Mouse (Mus musculus): Measurements from ENCODE around the gene Lsm11. TPM values are rescaled to one million over a fixed set of nuclear protein-coding genes. Genes with fewer than 3 reads are reported as not detected.

Lsm11 gene
- polyA plus RNA-seq, 1 experiment from 2014 or later = 15.8 TPM

DNA sequence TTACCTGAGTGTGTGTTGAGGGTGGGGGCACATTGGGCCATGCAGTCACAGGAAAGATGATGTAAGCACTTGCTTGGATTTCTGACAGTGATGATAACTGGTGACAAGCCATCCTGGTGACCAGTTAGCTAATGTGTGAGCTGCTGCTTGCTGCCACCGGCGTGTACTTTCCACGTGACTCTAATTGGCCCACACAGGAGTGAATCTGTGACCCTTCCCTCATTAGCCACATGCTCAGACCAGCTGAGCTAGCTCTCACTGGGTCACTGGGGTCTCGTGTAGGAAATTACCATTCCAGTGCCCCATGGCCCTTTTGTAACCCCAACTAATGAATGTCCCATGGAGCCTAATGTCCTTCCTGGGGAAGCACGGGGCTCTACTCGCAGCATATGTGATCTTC, 19.3 kb downstream of the Lsm11 start:
- peaks cover 18% of the 10 kb centered on the region for H3K36me3 ChIP-seq
- no peak overlapping the region for H3K4me2 ChIP-seq
- no peaks in the 10 kb centered on the region for H3K27me3 ChIP-seq
- H3K4me1 ChIP-seq (replicated peaks) = peaks cover 27% of the 10 kb centered on the region
- no peak overlapping the region for H3K9ac ChIP-seq
- peak overlapping the region; percentile 4; the same call in 1 of the 2 replicates for H3K27ac ChIP-seq
- ATAC-seq (ENCODE audit: low FRiP score) = 0 out of 2 replicates have a peak, but pooled peaks have one; percentile 11
- WGBS = 40% methylated on average over 6 of the region's 6 CpGs
- no peak overlapping the region for H3K4me3 ChIP-seq
- no peaks in the 10 kb centered on the region for H3K9me3 ChIP-seq

DNA sequence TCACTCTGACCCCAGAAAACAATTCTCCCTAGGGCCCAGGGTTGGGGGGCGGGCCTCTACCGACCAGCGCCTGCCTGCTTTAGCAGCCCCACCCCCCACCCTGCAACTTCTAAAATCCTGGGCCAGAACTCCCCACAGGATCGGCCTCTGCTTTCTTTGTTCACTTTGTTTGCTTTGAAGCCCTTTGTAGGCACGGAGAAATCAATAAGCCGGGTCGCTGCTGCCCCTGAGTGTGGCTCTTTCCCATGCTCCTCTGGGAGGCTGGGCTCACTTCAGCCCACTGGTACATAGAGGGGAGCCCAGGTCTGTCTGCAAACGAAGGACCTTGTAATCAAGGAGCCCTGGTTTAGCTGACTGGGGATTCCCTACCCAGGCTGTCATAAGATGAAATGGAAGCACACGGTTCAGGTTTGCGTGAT, 23.2 kb downstream of the Lsm11 start:
- Histone ChIP-seq H3K4me2 (peak overlapping the region; percentile 44), H3K27me3 (no peaks in the 10 kb centered on the region), H3K9me3 (no peaks in the 10 kb centered on the region), H3K36me3 (no peaks in the 10 kb centered on the region), H3K27ac (peak overlapping the region; percentile 83), H3K4me1 (replicated peaks) (peaks cover 27% of the 10 kb centered on the region), H3K9ac (peak overlapping the region; percentile 60), H3K4me3 (no peak overlapping the region)
- ATAC-seq (ENCODE audit: low FRiP score) = peak; percentile 43; the same call in 1 of the 2 replicates
- 4% methylated on average over 10 of the region's 10 CpGs for WGBS

DNA sequence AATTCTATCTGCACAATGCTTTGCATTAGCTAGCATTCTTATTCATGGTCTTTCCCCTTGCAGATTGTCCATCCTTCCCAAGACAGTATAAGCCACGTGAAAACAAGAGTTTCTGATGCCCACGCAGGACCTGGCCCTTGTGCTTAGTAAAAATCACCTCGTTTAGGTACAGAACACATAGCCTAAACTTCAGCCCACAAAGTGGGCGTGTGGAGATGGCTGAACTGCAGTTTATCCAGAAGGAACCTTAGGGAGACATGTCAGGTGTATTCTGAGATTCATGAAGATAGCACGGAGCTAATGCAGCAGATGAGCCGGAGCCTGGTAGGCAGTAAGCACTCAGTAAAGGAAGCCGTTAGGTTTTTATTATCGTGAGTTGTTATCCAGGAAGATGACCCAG, 23.7 kb downstream of the Lsm11 start:
- ATAC-seq (ENCODE audit: low FRiP score) = peak; percentile 8; the same call in 1 of the 2 replicates
- H3K27ac ChIP-seq = peak overlapping the region; percentile 83
- no peaks in the 10 kb centered on the region for H3K36me3 ChIP-seq
- H3K4me3 ChIP-seq = no peak overlapping the region
- H3K9ac ChIP-seq = peak overlapping the region; percentile 60
- H3K4me1 ChIP-seq (replicated peaks) = peaks cover 22% of the 10 kb centered on the region
- no peaks in the 10 kb centered on the region for H3K9me3 ChIP-seq
- 37% methylated on average over 8 of the region's 8 CpGs for WGBS
- no peaks in the 10 kb centered on the region for H3K27me3 ChIP-seq
- H3K4me2 ChIP-seq = peak overlapping the region; percentile 44

DNA sequence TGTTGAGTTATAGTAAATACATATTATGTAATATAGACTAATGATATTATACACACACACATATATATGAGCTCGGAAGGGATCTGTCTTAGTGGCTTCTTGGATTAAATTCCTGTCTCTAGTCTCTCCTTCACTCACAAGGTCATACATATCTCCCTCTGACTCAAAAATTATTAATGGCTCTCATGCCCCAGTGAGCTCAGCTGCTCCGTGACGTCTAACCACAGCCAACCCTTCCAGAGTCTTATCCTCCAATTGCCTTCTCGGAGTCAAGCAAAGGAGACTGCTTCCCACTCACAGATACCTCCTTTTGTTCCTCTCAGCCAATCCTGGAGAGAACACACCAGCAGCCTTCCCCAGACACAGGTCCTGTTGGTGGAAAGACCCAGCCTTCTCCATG, 25.9 kb downstream of the Lsm11 start:
- Histone ChIP-seq H3K27ac (no peak overlapping the region), H3K4me2 (no peak overlapping the region), H3K36me3 (no peaks in the 10 kb centered on the region), H3K4me3 (no peak overlapping the region), H3K9ac (no peak overlapping the region), H3K4me1 (replicated peaks) (peaks cover 17% of the 10 kb centered on the region), H3K9me3 (no peaks in the 10 kb centered on the region), H3K27me3 (no peaks in the 10 kb centered on the region)
- 56% methylated on average over 4 of the region's 4 CpGs for WGBS
- ATAC-seq (ENCODE audit: low FRiP score) = no peak

DNA sequence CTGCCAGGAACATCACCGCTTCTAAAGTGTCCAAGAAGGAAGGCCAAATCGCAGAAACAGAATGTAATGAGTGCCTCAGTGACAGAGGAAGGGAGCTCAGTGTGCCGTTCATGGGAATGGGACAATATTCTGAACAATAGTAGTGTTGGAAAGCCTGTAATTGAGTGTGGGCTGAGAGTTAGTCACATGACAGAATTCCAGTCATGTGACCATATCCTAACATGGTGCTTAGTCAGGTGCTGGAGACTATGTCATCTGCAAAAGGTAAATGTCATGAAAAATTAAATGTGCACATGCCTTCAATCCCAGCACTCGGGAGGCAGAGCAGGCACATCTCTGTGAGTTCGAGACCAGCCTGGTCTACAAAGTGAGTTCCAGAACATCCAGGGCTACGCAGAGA, 26.7 kb downstream of the Lsm11 start:
- WGBS = 96% methylated on average over 6 of the region's 6 CpGs
- H3K36me3 ChIP-seq = no peaks in the 10 kb centered on the region

DNA sequence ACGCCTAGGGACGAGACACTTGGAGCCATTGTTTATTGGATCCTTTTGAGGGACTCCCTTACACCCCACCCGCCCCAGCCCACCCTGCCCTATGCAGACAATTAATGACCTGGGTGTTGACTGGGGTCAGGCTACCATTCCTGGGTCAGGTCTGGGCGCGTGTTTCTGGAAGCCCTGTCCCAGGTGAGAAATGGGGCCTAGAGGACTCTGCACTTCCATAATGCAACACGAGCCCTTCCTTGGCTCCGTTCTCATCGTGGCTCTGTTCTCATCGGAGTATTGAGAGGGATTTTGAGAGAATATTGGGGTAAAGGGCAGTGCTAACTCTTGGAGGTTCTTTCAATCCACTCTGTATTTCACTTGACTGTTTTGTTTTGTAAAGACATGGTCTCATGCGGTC, 28.5 kb downstream of the Lsm11 start:
- ATAC-seq (ENCODE audit: low FRiP score) = no peak
- WGBS = 87% methylated on average over 10 of the region's 10 CpGs
- Histone ChIP-seq H3K4me3 (no peak overlapping the region), H3K27ac (no peak overlapping the region), H3K36me3 (peaks cover 12% of the 10 kb centered on the region), H3K27me3 (no peaks in the 10 kb centered on the region), H3K9ac (no peak overlapping the region), H3K9me3 (no peaks in the 10 kb centered on the region), H3K4me2 (no peak overlapping the region), H3K4me1 (replicated peaks) (peaks cover 6% of the 10 kb centered on the region)

More for the DNA sequence above, 26.7 kb downstream of the Lsm11 start:
- H3K4me1 ChIP-seq (replicated peaks) = peaks cover 17% of the 10 kb centered on the region
- no peak overlapping the region for H3K9ac ChIP-seq
- no peak overlapping the region for H3K27ac ChIP-seq
- no peaks in the 10 kb centered on the region for H3K27me3 ChIP-seq
- no peak overlapping the region for H3K4me3 ChIP-seq
- H3K9me3 ChIP-seq = no peaks in the 10 kb centered on the region
- no peak overlapping the region for H3K4me2 ChIP-seq
- ATAC-seq (ENCODE audit: low FRiP score) = no peak

DNA sequence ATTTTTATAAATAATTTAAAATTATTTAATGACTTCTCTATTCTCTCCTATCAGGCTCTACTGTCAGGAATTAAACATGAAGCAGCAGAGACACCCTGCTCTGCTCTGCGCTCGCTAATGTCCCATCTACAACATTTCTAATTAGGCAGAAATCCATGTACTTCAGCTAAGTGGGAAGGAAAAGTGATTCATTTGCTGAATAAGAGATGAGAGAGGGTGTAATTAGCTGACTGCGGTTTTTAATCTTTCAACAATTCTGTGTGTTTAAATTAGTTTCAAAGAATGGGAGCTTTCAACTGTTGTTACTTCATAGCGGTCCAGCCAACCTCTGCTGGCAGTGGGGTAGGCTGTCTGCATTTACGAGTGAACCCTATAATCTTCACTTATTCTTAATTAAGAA, 34.0 kb downstream of the Lsm11 start:
- H3K9me3 ChIP-seq = no peaks in the 10 kb centered on the region
- H3K9ac ChIP-seq = no peak overlapping the region
- H3K36me3 ChIP-seq = peaks cover 58% of the 10 kb centered on the region
- 80% methylated on average over 5 of the region's 5 CpGs for WGBS
- no peak overlapping the region for H3K4me3 ChIP-seq
- H3K27ac ChIP-seq = no peak overlapping the region
- H3K4me2 ChIP-seq = no peak overlapping the region
- no peak for ATAC-seq (ENCODE audit: low FRiP score)
- no peaks in the 10 kb centered on the region for H3K27me3 ChIP-seq
- H3K4me1 ChIP-seq (replicated peaks) = 0 out of 2 replicates have a peak, but pooled peaks cover 2% of the 10 kb centered on the region

DNA sequence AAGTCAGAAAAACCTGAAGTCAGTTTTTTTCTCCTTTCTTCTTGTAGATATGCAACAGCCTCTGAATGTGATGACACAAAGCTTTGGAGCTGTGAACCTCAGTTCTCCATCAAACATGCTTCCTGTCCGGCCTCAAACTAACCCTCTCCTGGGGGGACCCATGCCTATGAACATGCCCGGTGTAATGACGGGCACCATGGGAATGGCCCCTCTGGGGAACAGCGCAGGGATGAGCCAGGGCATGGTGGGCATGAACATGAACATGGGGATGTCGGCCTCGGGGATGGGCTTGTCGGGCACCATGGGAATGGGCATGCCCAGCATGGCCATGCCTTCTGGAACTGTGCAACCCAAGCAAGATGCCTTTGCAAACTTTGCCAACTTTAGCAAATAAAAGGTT, 35.8 kb downstream of the Lsm11 start:
- peaks cover 59% of the 10 kb centered on the region for H3K36me3 ChIP-seq
- no peak overlapping the region for H3K27ac ChIP-seq
- ATAC-seq (ENCODE audit: low FRiP score) = no peak
- no peak overlapping the region for H3K9ac ChIP-seq
- H3K4me1 ChIP-seq (replicated peaks) = no peaks in the 10 kb centered on the region
- 97% methylated on average over 7 of the region's 7 CpGs for WGBS
- no peaks in the 10 kb centered on the region for H3K27me3 ChIP-seq
- no peaks in the 10 kb centered on the region for H3K9me3 ChIP-seq
- no peak overlapping the region for H3K4me3 ChIP-seq
- H3K4me2 ChIP-seq = no peak overlapping the region

DNA sequence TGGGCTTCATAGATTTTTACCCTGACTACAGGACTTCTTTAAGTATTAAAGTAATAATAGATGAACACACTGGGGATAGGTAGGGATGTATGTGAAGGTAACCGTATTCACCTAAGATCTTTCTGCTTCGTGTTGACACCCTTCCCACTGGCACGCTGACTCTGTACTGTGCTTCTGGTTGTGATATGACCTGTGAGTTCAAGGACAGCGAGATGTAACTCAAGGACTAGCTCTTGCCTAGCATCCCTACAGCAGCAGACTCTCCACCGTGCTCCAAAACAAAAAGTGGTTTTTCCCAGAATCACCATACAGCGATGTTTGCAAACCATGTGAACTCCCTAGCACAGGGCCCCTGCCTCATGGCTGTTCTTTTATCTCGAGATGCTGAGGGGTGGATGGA, 36.7 kb downstream of the Lsm11 start:
- Histone ChIP-seq H3K36me3 (peaks cover 66% of the 10 kb centered on the region), H3K4me3 (no peak overlapping the region), H3K9ac (no peak overlapping the region), H3K27ac (no peak overlapping the region), H3K9me3 (no peaks in the 10 kb centered on the region), H3K27me3 (no peaks in the 10 kb centered on the region), H3K4me1 (replicated peaks) (no peaks in the 10 kb centered on the region), H3K4me2 (no peak overlapping the region)
- 97% methylated on average over 7 of the region's 7 CpGs for WGBS
- no peak for ATAC-seq (ENCODE audit: low FRiP score)

DNA sequence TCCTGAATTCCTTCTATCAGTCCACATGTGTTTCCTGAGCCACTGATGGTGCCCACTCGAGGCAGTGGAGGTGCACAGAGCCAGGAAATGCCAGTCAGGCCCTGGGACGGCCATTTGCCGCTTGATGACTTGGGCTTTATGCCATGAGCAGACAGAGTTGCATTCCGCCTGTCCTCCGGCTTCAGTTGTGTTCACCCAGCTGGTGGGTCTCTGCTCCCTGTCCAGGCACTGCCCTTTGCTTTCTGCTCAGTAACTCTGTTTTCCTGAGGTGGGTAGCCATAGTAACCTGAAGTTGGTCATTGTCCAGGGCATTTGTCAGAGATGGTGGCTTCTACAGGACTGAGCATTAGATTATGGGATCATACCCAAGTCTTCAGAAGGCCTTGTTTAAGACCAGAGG, 37.4 kb downstream of the Lsm11 start:
- Histone ChIP-seq H3K27me3 (no peaks in the 10 kb centered on the region), H3K4me1 (replicated peaks) (no peaks in the 10 kb centered on the region), H3K27ac (no peak overlapping the region), H3K4me3 (no peak overlapping the region), H3K4me2 (no peak overlapping the region), H3K9me3 (no peaks in the 10 kb centered on the region), H3K36me3 (peaks cover 68% of the 10 kb centered on the region), H3K9ac (no peak overlapping the region)
- WGBS = 87% methylated on average over 5 of the region's 5 CpGs
- no peak for ATAC-seq (ENCODE audit: low FRiP score)

DNA sequence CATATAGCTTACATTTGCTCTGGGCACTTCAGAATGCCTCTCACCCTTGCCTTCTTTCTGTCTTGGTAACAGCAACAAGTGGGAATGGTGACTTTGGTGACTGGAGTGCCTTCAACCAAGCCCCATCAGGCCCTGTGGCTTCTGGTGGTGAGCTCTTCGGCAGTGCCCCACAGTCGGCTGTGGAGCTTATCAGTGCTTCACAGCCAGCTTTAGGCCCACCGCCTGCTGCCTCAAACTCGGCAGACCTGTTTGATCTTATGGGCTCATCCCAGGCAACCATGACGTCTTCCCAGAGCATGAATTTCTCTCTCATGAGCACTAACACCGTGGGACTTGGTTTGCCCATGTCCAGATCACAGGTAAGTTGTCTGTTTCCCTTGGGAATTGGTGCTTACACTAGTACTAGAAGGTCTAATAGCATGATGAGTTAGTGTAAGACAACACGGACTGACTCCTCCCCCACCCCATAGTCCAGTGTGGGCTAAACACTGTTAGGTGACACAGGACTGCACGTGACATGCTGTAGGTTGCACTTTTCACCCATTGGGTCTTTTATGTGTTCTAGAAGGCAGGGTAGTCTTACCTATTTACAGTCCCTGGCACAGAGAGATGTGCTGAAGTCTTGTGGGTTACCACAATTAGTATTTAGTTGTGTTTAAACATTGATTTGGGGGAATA, 38.5 kb downstream of the Lsm11 start:
- WGBS = 93% methylated on average over 8 of the region's 8 CpGs
- no peaks in the 10 kb centered on the region for H3K4me1 ChIP-seq (replicated peaks)
- H3K27me3 ChIP-seq = no peaks in the 10 kb centered on the region
- no peak overlapping the region for H3K4me3 ChIP-seq
- H3K9me3 ChIP-seq = no peaks in the 10 kb centered on the region
- ATAC-seq (ENCODE audit: low FRiP score) = no peak
- no peak overlapping the region for H3K9ac ChIP-seq
- peaks cover 60% of the 10 kb centered on the region for H3K36me3 ChIP-seq
- no peak overlapping the region for H3K27ac ChIP-seq
- no peak overlapping the region for H3K4me2 ChIP-seq

DNA sequence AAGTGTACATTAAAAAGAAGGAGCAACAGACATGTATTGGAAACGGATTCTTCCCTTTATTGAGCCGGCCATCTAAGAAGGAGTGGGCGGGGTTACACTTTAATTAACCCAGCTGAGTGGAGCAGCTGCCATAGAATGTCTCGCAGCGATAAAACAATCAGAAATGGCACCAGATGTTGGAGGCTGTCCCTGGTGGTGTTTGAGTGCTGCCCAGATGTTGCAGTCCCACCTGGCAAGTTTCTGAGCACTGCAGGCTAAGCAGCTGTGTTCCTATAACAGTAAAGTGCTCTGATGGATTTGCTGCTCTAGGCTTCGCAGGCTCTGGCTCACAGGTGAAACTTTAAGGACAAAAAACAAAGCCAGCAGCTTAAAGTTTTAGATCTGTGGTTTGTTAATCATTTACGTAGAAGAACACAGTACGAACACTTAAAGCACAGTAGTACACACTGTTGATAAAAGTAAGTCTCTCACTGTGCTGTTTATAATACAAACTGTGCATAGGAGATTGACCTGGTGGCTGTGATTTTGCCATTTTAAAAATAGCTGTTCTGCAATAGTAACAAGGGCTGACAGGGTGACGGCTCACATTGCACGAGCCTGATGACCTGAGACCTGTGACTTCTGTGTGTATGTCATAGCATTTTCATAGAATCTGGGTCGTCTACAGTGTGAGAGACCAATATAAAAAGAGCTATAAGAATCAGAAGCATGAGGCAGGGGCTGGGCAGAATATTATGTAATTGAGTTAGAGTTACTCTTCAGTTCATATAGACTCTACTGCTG, 44.3 kb downstream of the Lsm11 start:
- WGBS = 67% methylated on average over 11 of the region's 11 CpGs
- Histone ChIP-seq H3K9ac (no peak overlapping the region), H3K4me1 (replicated peaks) (peaks cover 11% of the 10 kb centered on the region; the same call in 1 of the 2 replicates), H3K36me3 (peaks cover 27% of the 10 kb centered on the region), H3K9me3 (no peaks in the 10 kb centered on the region), H3K27me3 (no peaks in the 10 kb centered on the region), H3K4me2 (no peak overlapping the region), H3K27ac (peak overlapping the region; percentile 46; the same call in 1 of the 2 replicates), H3K4me3 (no peak overlapping the region)
- ATAC-seq (ENCODE audit: low FRiP score) = peak; percentile 66; the same call in 1 of the 2 replicates

All from hindbrain, embryonic 13.5 days (tissue).